Mouse (Mus musculus) embryonic facial prominence, embryonic 13.5 days (tissue): ENCODE measurements around the gene Fhod1. TPM values are rescaled to one million over a fixed set of nuclear protein-coding genes. Genes with fewer than 3 reads are reported as not detected.

Experiments used
- ATAC-seq: fragments of 200-750 bp; cut with Nextera tagmentation; 2 replicates; pipeline ENCODE4 v1.8.0; 2017; ENCODE audit warnings: low read depth; ENCODE audit not compliant: insufficient number of reproducible peaks, insufficient read depth, low FRiP score, low TSS enrichment
- H3K27ac ChIP-seq: fragments of 300-500 bp; sonication (generic); 2 replicates; pipeline ENCODE4 v1.5.1; 2015; ENCODE audit warnings: moderate library complexity, mild to moderate bottlenecking, inconsistent platforms
- H3K27me3 ChIP-seq: fragments of 300-500 bp; sonication (generic); 2 replicates; pipeline ENCODE4 v1.6.1; 2015; ENCODE audit warnings: mild to moderate bottlenecking, inconsistent platforms
- H3K36me3 ChIP-seq: fragments of 300-500 bp; sonication (generic); 2 replicates; pipeline ENCODE4 v1.6.1; 2015; ENCODE audit warnings: mild to moderate bottlenecking, inconsistent platforms
- H3K4me1 ChIP-seq: fragments of 300-500 bp; sonication (generic); 2 replicates; pipeline ENCODE4 v1.6.1; 2015; ENCODE audit warnings: inconsistent platforms
- H3K4me2 ChIP-seq: fragments of 300-500 bp; sonication (generic); 2 replicates; pipeline ENCODE4 v1.6.1; 2015; ENCODE audit warnings: moderate library complexity, mild to moderate bottlenecking, inconsistent platforms
- H3K4me3 ChIP-seq: fragments of 300-500 bp; sonication (generic); 2 replicates; pipeline ENCODE4 v1.5.1; 2015; ENCODE audit warnings: mild to moderate bottlenecking, inconsistent platforms
- H3K9ac ChIP-seq: fragments of 300-500 bp; sonication (generic); 2 replicates; pipeline ENCODE4 v1.6.1; 2015; ENCODE audit warnings: mild to moderate bottlenecking, inconsistent platforms
- H3K9me3 ChIP-seq: fragments of 300-500 bp; sonication (generic); 2 replicates; pipeline ENCODE4 v1.6.1; 2016; ENCODE audit warnings: inconsistent platforms
- WGBS: fragments of 180-500 bp; shearing (Covaris S2); methylation state at CpG from one replicate; pipeline ENCODE4 v1.1.7; 2015; ENCODE audit warnings: mixed read lengths; 5-methylcytosine and 5-hydroxymethylcytosine counted together
- polyA plus RNA-seq: library from polyadenylated mRNA; unstranded; fragments of >200 nt; fragmentation: Nextera tagmentation; extraction: Ambion mirVana; gene quantifications from 2 replicates; pipeline ENCODE4 v1.2.1, GENCODE M21; 2015

Fhod1 gene
- 2.3 and 3.0 TPM in 2 replicates for polyA plus RNA-seq

- H3K9ac ChIP-seq: peak within 1 kb of the TSS; percentile 82
- H3K4me1 ChIP-seq: peaks cover 46% of the 10 kb centered on the region
- peak; percentile 84 for ATAC-seq
- WGBS: under 1% methylated on average over 53 of the region's 53 CpGs
- peak within 1 kb of the TSS; percentile 86 for H3K27ac ChIP-seq
- no peaks in the 10 kb centered on the region for H3K9me3 ChIP-seq
- H3K27me3 ChIP-seq: peaks cover 13% of the 10 kb centered on the region; the same call in 1 of the 2 replicates
- no peaks in the 10 kb centered on the region for H3K36me3 ChIP-seq
- peak within 1 kb of the TSS; percentile 95 for H3K4me2 ChIP-seq
- peak within 1 kb of the TSS; percentile 73 for H3K4me3 ChIP-seq
Measured at GRCm38 (mm10) chr8:105347428-105348221, at the start of gene Fhod1. Gene Fhod1, minus strand, starts transcription at chr8:105347953.

- Histone ChIP-seq H3K36me3 (no peaks in the 10 kb centered on the region), H3K9me3 (no peaks in the 10 kb centered on the region), H3K27ac (no peak overlapping the region), H3K4me3 (no peak overlapping the region), H3K4me2 (no peak overlapping the region), H3K4me1 (no peaks in the 10 kb centered on the region), H3K9ac (no peak overlapping the region), H3K27me3 (no peaks in the 10 kb centered on the region)
- ATAC-seq: no peak
- 73% methylated on average over 7 of the region's 7 CpGs for WGBS
Measured at GRCm38 (mm10) chr8:105393915-105394314, 46.2 kb upstream of the Fhod1 start.

GRCm38 (mm10) chr8:105393089-105393787 lies 45.5 kb upstream of the Fhod1 start:
- WGBS: 89% methylated on average over 12 of the region's 12 CpGs
- Histone ChIP-seq H3K27me3 (no peaks in the 10 kb centered on the region), H3K36me3 (no peaks in the 10 kb centered on the region), H3K4me3 (no peak overlapping the region), H3K4me2 (no peak overlapping the region), H3K27ac (no peak overlapping the region), H3K9ac (no peak overlapping the region), H3K9me3 (no peaks in the 10 kb centered on the region), H3K4me1 (no peaks in the 10 kb centered on the region)
- no peak for ATAC-seq

GRCm38 (mm10) chr8:105389096-105389495 lies 41.3 kb upstream of the Fhod1 start:
- 80% methylated on average over 6 of the region's 6 CpGs for WGBS
- H3K4me1 ChIP-seq: peaks cover 13% of the 10 kb centered on the region
- H3K9ac ChIP-seq: no peak overlapping the region
- no peak overlapping the region for H3K4me2 ChIP-seq
- no peaks in the 10 kb centered on the region for H3K27me3 ChIP-seq
- no peak overlapping the region for H3K4me3 ChIP-seq
- no peaks in the 10 kb centered on the region for H3K36me3 ChIP-seq
- no peak overlapping the region for H3K27ac ChIP-seq
- ATAC-seq: no peak
- H3K9me3 ChIP-seq: no peaks in the 10 kb centered on the region

GRCm38 (mm10) chr8:105387151-105387550 lies 39.4 kb upstream of the Fhod1 start:
- H3K36me3 ChIP-seq: no peaks in the 10 kb centered on the region
- H3K27me3 ChIP-seq: no peaks in the 10 kb centered on the region
- no peak overlapping the region for H3K27ac ChIP-seq
- no peak for ATAC-seq
- WGBS: 76% methylated on average over 1 of the region's 1 CpGs
- peaks cover 13% of the 10 kb centered on the region for H3K4me1 ChIP-seq
- no peak overlapping the region for H3K4me3 ChIP-seq
- H3K4me2 ChIP-seq: no peak overlapping the region
- no peak overlapping the region for H3K9ac ChIP-seq
- H3K9me3 ChIP-seq: no peaks in the 10 kb centered on the region

GRCm38 (mm10) chr8:105384070-105384469 lies 36.3 kb upstream of the Fhod1 start:
- H3K4me3 ChIP-seq: no peak overlapping the region
- 99% methylated on average over 2 of the region's 2 CpGs for WGBS

GRCm38 (mm10) chr8:105380308-105380707 lies 32.6 kb upstream of the Fhod1 start:
- H3K4me3 ChIP-seq: no peak overlapping the region
- H3K4me2 ChIP-seq: no peak overlapping the region
- no peak overlapping the region for H3K27ac ChIP-seq
- no peak for ATAC-seq
- no peaks in the 10 kb centered on the region for H3K36me3 ChIP-seq
- 77% methylated on average over 12 of the region's 12 CpGs for WGBS
- no peaks in the 10 kb centered on the region for H3K9me3 ChIP-seq
- peaks cover 21% of the 10 kb centered on the region for H3K4me1 ChIP-seq
- H3K9ac ChIP-seq: no peak overlapping the region
- no peaks in the 10 kb centered on the region for H3K27me3 ChIP-seq

More at GRCm38 (mm10) chr8:105384070-105384469, 36.3 kb upstream of the Fhod1 start:
- Histone ChIP-seq H3K27ac (no peak overlapping the region), H3K4me1 (peaks cover 16% of the 10 kb centered on the region), H3K4me2 (no peak overlapping the region), H3K9me3 (no peaks in the 10 kb centered on the region), H3K27me3 (no peaks in the 10 kb centered on the region), H3K9ac (no peak overlapping the region), H3K36me3 (no peaks in the 10 kb centered on the region)
- ATAC-seq: no peak

- H3K27me3 ChIP-seq: no peaks in the 10 kb centered on the region
- H3K9ac ChIP-seq: no peak overlapping the region
- no peak overlapping the region for H3K4me2 ChIP-seq
- H3K36me3 ChIP-seq: no peaks in the 10 kb centered on the region
- H3K4me1 ChIP-seq: peaks cover 28% of the 10 kb centered on the region
- WGBS: 58% methylated on average over 19 of the region's 19 CpGs
- peak overlapping the region; percentile 71 for H3K27ac ChIP-seq
- H3K4me3 ChIP-seq: no peak overlapping the region
- 0 out of 2 replicates have a peak, but pooled peaks have one; percentile 15 for ATAC-seq
- H3K9me3 ChIP-seq: no peaks in the 10 kb centered on the region
Measured at GRCm38 (mm10) chr8:105378673-105379072, 30.9 kb upstream of the Fhod1 start.

- Histone ChIP-seq H3K36me3 (no peaks in the 10 kb centered on the region), H3K27me3 (no peaks in the 10 kb centered on the region), H3K4me1 (peaks cover 28% of the 10 kb centered on the region), H3K4me2 (peak overlapping the region; percentile 57), H3K4me3 (peak overlapping the region; percentile 29), H3K27ac (no peak overlapping the region), H3K9ac (peak overlapping the region; percentile 40; the same call in 1 of the 2 replicates), H3K9me3 (no peaks in the 10 kb centered on the region)
- 27% methylated on average over 33 of the region's 33 CpGs for WGBS
- ATAC-seq: no peak
Measured at GRCm38 (mm10) chr8:105374513-105374966, 26.8 kb upstream of the Fhod1 start.

- Histone ChIP-seq H3K4me1 (peaks cover 17% of the 10 kb centered on the region), H3K9me3 (no peaks in the 10 kb centered on the region), H3K27ac (no peak within 1 kb of the TSS), H3K9ac (no peak within 1 kb of the TSS), H3K36me3 (peaks cover 8% of the 10 kb centered on the region; the same call in 1 of the 2 replicates), H3K27me3 (no peaks in the 10 kb centered on the region), H3K4me3 (peak within 1 kb of the TSS; percentile 29; the same call in 1 of the 2 replicates), H3K4me2 (peak within 1 kb of the TSS; percentile 57)
- ATAC-seq: no peak
- WGBS: 64% methylated on average over 2 of the region's 2 CpGs
Measured at GRCm38 (mm10) chr8:105373032-105373431, 25.3 kb upstream of the Fhod1 start, which contains the start of gene Plekhg4. Gene Plekhg4, plus strand, starts transcription at chr8:105373274.

- WGBS: 74% methylated on average over 9 of the region's 9 CpGs
- no peaks in the 10 kb centered on the region for H3K9me3 ChIP-seq
- no peak overlapping the region for H3K27ac ChIP-seq
- no peak for ATAC-seq
- H3K9ac ChIP-seq: no peak overlapping the region
- H3K4me3 ChIP-seq: no peak overlapping the region
- H3K36me3 ChIP-seq: peaks cover 13% of the 10 kb centered on the region
- no peak overlapping the region for H3K4me2 ChIP-seq
- no peaks in the 10 kb centered on the region for H3K27me3 ChIP-seq
- H3K4me1 ChIP-seq: peaks cover 17% of the 10 kb centered on the region
Measured at GRCm38 (mm10) chr8:105372473-105372872, 24.7 kb upstream of the Fhod1 start.
